Mouse (Mus musculus) kidney, postnatal 25 days (tissue): ENCODE results near the gene Spock1.
"Not testable (repeated sequence)": the region's sequence is repeated elsewhere in the genome, so short reads cannot be mapped to it uniquely, and the experiment has no call there.

ENCODE experiments used
- DNase-seq, 2 experiments: peaks; one replicate each; pipeline ENCODE4 v3.0.0; 2021; ENCODE audit warnings: mixed read lengths in 2 of 2

Spock1 gene

DNA sequence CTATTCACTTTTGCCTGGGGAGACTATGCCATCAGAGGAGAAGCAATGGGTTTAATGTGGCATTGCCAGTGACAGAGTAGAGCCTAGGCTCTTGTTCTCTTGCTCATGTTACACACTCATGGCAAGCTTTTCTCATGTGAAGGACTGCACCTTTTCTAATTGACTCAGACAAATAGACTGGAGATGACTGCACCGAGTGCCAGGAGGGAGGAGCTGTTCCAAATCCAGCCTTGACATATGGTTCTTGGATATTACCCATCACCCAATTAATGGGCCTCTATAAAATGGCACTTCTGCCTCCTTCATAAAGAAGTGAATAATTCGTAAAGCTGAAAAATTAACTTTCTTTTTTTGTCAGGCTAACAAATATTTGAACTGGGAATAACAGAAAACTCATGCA lies 259.3 kb downstream of the Spock1 start:
- DNase-seq: no peak

DNA sequence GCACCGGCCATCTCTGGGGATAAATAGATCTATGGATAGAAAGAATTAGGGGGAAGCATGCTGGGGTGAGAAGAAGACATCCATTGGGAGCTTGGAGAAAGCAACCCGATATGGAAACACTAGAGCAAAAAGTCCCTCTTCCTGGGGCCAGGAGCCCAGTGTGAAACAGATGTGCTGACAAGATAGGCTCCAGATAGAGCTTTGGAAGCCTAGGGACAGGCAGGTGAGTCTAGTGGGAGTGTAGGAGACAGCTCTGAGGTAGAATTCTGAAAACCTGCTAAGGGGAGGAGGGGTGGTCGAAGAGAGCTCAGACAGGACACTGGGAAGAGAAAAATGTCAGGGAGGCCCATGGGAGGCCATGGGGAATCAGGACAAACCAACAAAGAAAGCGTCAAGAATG lies 260.7 kb downstream of the Spock1 start:
- DNase-seq: no peak

DNA sequence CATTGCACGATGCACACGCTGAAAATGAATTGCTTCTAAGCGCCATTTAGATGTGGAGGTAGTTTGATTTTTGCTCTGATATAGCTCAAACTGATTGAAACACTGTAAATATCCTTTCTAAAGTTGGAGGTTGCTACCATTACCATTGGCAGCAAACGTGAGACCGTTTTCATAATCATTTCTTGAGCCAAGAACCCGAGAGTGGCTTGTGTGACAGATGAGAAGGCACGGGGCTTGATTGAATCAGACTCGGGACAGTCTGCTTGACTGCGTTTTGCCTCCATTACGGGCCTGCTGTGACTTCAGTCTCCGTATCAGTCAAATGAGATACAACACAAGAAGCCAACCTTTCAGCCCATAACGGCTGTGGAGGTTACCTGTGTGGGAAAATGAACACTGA lies 265.1 kb downstream of the Spock1 start:
- no peak for DNase-seq

DNA sequence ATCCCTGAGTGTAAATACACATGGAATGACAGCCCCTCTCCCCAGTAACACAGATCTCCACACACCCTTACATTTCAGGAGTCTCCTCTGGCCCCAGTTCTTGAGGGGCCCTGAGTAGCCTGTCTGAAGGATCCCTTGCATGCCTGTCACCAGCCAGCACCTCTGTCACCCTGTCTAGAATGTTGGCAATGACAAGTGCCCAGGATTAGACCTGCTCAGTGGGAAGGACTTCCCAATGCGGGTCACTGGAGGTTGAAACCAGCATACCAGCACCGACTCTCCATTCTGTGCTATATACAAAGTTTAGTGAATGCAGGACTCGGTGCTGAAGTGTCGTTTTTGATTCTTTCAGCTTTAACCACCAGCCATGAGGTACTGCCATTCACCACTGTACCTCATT lies 266.5 kb downstream of the Spock1 start:
- DNase-seq: no peak

DNA sequence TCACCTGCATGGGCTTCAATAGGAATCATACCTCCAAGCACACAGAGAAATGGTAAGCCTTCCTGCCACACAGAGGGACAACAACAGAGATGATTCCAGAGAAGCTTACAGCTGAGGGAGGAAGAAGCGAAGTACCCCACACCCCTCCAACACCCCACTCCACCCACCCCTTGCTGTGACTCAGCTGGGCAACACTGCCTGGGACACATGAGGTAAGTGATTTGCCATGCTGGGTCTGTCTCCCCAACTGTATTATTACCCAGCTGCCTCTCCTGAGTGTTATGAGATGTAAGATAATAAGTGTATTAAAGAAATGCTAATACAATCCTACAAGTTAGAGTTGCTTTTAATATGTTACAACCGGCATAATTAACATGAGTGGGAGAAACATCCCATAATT lies 267.2 kb downstream of the Spock1 start:
- DNase-seq: no peak

DNA sequence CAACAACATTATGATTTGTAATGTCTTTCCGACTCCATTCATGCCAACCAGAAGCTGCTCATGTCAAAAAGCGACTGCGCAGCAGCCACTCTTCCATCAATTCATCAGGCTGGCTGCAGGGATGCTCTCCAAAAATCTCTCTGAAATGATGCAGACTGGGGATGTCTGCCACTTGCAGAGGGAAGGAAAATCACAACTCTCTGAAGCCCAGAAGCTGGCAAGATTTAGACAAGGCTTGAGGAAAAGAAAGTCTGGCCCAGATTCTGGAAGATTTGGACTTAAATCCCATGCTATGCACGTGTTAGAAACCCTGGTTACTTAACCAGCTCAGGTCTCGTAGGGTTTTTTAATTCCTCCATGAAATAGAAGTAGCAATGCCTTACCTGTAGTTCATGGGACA lies 269.3 kb downstream of the Spock1 start:
- DNase-seq: no peak

DNA sequence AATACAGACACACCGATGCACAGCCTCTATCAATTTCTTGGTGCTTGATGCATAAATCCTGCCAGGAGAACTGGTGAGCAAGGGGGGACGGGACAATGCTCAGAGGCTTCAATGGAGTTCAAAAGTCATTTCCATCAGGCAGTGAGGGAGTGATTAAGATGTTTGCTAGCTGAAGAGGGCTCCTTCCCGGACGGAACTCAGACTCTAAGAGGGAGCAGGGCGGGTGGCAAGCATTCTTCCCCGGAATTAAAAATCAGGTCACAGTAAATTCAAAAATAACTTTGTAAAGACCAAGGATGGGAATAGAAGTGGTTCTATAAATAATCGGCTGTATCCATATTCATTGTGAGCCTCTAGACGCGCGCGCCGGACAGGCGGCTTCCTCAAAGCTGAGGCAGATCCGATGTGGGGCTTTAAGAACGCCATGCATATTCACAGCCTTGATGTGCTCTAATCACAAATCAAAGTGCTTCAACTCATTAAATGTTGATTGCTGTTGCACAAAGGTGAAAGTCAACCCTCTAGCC lies 270.5 kb downstream of the Spock1 start:
- DNase-seq: no peak

DNA sequence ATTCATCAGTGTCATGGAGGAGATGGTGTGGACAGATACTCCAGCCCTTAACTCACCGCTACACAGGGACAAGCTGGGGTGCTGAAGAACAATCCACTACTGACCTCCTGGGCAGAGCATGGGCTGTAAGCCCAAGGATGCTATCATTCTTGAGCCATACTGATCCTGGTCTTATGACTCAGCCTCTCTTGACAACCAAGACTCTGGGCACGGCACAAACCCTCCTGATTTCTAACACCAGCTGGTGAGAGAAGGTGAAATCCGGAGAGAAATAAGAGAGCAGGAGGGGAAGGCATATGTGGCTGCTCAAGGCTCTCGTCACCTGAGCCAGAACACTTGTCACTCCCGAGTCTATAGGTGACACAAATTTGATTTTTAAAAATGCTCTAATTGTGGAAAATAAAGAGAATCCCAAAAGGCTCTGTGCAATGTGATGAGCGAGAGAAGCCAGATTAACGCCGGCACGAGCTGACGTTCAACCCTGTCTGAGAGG lies 271.0 kb downstream of the Spock1 start:
- no peak for DNase-seq

DNA sequence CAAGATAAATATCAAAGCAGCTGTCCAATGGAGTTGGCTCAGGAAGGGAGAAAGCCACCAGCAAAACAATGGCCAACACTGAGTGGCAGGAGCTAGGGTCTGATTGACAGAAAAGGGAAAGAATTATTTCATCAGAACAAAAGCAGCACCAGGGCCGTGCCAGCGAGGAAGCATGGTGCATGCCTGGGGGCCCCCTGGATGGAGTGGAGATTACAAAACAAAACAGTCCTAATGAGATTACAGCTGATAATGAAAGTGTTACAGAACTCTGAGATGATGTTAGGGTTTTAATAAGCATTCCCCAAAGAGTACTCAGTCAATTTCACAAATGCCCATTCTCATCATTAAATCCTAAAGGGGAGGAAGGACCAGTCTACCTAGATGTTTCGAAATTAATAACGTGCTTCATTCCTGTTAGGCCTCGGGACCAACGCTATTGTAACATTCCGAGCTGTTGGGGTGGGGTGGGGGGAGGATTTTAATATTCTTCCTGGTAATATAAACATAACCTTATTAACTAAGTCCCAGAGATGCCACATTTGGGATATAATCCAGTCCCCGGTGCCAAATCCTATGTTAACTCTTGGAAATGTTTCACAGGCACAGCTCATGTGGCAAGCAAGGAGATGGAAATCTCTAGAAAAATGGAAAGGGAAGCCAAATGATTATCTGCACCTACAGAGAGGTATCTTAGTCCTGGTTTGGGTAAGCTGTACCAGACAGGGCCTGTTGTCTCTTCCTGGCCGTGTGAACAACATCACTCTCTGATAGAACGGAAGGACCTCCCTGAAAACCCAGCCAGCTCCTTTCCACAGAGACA lies 271.7 kb downstream of the Spock1 start:
- DNase-seq: no peak

DNA sequence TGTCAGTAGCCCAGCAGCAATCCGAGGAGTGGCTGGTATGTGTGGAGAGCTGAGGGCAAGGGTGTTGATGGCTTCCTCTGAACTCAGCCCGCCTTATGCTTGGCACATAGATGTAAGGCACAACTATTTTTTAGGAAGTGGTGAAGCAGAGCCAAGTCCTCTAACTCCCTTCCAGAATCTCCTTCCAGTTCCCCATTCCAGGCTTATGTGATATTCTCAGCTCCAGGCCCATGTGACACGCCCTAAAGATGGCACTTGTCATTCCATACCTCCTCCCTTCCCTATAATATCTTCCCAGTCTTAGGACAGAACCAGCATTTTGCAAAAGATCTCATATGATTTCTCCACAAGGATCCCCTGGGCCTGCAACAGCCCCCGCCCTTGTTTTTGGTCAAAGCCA lies 277.6 kb downstream of the Spock1 start:
- no peak for DNase-seq

DNA sequence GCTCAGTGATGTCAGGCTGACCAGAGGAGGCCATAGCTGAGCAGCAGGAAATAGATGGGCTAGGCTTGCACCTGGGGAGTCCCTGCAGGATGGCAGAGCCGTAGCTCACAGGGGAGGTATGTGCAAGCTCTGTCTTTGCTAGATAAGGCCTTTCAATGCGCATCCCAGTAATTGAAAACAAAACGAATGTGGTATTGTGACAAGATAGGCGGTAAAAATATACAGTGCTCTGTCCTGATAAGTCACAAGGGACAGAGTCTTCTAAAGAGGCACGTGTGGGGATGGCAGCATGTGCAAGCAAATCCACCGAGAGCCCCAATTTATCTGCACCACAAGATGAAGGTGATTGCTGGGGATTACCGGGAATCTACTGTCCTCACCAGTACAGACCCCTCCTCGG lies 279.9 kb downstream of the Spock1 start:
- DNase-seq: no peak

DNA sequence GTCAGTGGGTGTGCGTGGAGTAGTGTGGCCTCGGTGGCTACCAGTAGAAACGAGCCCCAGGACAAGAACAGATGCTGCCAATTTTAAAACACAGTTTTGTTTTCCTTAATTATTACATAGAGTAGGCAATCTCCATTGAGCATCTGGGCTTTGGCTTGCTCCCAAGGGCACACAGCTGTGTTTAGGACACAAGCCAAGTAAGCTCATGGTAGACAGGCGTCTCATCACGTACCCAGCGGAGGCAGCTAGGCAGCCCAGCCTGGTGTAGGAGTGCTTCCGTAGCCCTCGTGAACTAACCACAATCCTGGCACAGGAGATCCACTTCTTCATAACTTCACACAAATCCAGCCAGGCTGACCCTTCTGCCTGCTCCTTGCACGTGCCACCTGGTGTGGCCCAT lies 281.7 kb downstream of the Spock1 start:
- no peak for DNase-seq

DNA sequence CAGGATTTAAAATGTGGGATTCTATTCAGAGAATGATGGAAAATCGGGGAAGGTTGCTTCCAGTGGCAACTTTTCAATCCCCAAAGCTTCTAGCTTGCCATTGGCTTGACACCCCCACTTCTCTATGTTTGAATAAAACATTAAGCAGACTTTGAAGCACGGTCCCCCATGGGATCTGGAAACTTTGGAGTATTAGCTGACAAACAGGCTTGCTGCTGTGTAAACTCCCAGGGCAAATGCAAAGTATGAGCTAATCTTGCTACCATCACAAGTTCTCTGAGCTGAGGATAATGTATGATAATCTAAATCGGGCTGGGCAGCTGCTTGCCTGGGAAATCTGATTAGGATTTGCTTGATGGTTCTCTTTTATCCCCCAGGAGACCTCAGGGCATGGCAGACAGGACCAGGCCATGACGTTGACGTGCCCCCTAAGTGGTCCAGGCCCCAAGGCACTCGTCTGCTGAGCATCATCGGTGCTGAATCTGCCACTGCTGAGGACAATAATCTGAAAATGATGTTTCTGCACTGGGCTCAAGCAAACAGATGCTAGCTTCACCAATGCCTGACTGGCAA lies 284.1 kb downstream of the Spock1 start:
- no peak for DNase-seq

DNA sequence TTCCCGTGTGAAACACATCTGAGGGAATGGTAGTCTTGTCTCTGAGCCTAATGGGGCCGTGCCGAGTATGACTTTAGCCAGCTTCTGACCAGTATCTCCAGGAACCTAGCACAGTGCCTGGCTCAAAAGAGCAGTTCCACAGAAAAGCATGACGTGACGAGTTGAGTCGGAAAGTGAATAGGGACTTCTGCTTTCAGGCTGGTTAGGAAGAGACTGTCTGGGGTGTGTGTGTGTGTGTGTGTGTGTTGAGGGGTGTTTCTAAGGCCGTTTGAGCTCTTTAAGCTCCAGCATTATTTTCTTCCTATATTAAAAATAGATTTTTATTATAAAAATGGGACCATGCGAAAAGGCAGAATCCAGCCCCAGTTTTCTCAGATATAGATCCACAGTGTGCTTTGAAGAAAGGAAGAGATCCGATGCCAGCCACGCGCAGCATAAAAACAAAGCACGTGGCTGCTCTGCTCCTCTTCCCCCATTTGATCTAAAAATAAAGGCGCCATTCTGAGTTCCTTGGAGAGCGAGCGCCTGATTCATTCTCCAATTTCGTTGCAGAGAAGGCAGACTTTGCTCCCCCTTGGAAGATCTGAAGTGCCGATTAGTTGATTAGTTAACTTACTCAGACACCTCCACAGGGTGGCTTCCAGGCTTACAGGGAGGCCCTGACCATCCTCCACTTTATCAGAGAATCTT lies 288.9 kb downstream of the Spock1 start:
- no peak for DNase-seq

DNA sequence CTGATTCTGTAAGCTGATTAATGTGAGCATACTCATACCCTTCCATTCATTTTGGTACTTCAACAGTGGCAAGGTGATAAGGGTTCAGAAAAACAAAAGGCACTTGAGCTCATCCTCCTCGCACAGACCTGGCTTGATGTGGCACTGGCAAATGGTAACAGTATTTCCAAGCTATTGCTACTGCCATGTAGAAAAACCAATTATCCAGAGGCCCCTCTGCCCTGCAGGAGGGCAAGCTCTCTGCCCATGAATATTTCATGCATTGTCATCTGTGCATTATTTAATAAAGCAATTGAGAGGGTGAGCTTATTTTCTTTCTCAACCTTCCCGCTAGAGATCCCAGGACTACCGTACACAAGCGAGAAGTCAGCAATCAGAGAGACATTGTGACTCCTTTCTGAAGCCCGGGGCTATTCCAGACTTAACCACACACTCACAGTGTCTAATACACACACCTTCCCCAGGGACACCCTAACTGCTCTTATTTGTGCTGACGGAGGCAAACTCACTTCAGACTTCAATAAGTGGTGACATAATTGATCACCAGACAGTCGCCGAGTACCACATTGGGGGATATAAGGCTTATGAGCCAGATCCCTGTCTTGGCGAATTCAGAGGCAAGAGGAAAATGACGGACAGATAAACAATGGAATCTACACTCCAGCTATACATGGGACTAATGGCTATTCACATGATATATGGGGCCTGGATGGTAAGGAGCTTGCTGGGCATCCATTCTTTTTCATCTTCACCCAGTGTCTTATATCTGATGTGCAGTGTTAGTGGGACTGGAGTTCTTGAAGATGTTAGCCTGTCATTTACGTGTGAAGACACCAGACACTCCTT lies 296.6 kb downstream of the Spock1 start:
- no peak for DNase-seq

DNA sequence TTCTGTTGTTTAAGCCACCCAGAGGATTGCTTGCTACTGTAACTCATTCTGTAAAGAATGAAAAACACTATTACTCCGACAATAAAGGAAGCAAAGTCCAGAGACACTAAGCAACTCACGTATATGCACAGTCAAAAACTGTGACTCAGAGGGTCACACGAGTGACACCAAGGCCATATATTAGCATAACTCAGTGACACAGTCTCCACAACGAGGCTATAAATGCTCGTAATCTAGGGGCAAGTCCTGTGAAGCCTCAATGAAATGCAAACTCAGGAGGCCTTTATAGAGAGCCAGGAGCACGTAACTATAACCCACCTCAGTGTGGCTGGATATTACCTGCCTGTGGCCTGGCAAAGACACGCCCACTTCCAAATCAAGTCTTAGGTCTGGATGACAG lies 298.2 kb downstream of the Spock1 start:
- DNase-seq: no peak

DNA sequence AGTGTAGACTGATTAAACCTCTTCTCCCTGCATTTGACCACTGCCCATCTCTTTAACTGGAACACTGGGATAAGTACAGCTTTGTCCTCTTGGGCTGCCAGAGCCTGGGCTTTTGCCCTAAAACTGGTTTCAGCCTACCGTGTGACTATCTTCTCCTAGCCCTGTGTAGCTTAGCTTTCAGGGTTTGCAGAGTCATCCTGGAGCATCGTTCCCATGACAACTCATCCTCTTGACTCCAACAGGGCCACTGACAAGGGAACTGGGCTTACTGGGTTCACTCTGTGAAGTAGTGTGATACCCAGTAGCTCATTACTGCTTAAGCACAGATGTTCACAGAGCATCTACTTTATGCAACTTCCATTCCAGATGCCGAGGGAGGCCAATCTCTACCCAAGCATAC lies 303.7 kb downstream of the Spock1 start:
- DNase-seq: no peak

DNA sequence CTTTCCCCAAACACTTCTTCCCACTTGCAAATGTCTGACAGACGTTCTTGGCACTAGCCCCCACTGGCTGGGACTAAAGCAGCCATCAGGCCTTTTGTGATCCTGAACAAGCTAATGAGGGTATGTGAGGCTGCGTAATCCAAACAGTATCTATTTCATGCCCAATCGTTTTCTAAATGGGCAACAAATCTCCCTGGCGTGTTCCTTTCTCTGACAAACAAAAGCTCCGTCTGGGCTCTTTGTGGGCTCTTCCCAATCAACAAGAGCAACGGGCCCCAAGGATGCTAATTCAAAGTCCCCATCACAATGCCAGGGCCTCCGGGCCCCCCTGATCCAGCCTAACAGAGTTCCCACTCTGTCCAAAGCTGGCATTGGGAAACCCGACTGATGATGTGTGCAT lies 304.9 kb downstream of the Spock1 start:
- no peak for DNase-seq

DNA sequence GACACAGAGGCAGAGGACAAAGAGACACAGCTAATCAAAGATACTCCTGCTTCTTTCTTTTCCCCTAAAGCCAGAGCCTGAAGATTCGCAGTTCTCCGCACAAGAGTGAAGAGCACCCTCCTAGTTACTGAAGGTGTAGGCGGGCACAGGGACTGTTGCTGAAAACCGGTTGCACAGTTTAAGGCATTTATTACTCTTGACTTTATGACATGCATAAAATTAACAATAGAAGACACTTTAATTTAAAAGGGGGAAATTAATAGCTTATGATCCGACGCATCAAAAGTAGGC lies 312.4 kb downstream of the Spock1 start:
- no peak for DNase-seq

DNA sequence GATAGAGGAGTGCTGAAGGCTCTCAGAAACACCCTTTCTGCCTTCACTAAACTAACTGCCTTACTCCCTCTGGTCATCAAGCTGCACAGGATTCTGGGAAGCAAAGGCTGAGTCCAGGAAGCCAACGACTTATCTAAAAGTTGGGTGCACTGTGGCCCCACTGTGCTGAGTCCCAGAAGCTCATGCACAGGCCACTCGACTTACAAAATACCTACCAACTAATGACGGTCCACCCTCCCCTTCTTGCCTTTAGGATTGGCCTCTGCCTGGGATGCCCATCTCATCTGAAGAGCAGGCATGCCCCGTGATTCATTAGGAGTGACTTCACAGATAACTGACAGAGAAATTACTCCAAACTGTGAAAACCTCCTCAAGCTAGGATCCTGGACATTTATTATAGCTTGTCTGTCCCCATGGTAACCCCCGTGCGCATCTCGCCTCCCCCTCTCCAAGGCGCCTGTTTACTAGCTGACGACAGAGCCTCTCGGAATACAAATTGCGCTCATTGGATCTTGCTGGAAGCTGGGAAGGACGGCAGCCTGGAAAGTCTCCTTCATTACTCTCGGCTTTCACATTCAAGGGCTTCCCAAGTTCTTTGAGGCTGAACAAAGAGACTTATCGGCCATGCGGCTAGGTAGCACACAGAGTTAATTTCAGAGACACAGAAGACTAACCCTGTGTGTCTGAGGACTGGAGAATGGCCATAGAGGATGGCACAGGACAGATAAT lies 312.9 kb downstream of the Spock1 start:
- no peak for DNase-seq

DNA sequence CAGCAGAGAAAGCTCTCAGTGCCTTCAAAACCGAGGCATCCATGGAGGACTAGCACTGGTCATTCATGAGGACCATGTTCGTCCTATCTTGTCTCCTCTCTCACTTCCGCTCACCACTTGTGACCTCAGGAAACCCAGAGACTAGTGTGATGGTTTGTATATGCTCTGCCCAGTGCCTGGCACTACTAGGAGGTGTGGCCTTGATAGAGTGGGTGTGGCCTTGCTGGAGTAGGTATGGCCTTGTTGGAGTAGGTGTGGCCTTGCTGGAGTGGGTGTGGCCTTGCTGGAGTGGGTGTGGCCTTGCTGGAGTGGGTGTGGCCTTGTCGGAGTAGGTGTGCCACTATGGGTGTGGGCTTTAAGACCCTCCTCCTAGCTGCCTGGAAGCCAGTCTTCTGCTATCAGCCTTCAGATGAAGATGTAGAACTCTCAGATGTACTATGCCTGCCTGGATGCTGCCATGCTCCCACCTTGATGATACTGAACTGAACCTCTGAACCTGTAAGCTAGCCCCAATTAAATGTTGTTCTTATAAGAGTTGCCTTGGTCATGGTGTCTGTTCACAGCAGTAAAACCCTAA lies 318.7 kb downstream of the Spock1 start:
- not testable (repeated sequence) for DNase-seq
